Mouse (Mus musculus) megakaryocyte, embryonic 14.5 days (primary cell): ENCODE measurements at regions not wholly inside any gene's neighbourhood (a gene's known extent, or its start where the extent isn't known, plus 50 kb on each side); places are given as distances from the start of the nearest gene placed in this dataset.
"Not testable (repeated sequence)": the region's sequence is repeated elsewhere in the genome, so short reads cannot be mapped to it uniquely, and the experiment has no call there.

Source experiments
- H3K27me3 ChIP-seq: replicated peaks from 2 replicates; pipeline ENCODE3; 2012; ENCODE audit warnings: inconsistent platforms
- H3K36me3 ChIP-seq: replicated peaks from 2 replicates; pipeline ENCODE3; 2012; ENCODE audit warnings: low read length, inconsistent platforms, mixed read lengths
- H3K4me1 ChIP-seq: 2 replicates; pipeline ENCODE4 v1.6.1; 2012; ENCODE audit warnings: inconsistent platforms
- H3K4me3 ChIP-seq: replicated peaks from 2 replicates; pipeline ENCODE3; 2012; ENCODE audit warnings: moderate library complexity, mild to moderate bottlenecking, inconsistent platforms
- H3K9me3 ChIP-seq: 2 replicates; pipeline ENCODE4 v1.6.1; 2012; ENCODE audit warnings: inconsistent platforms
- FLI1 ChIP-seq: IDR thresholded peaks from 2 replicates; pipeline ENCODE4 v1.6.1; 2012; ENCODE audit warnings: low read length, inconsistent platforms, mixed read lengths
- GATA1 ChIP-seq: IDR thresholded peaks from 3 replicates; pipeline ENCODE4 v1.6.1; 2012; ENCODE audit warnings: mixed read lengths, low read length, inconsistent platforms, borderline replicate concordance

DNA sequence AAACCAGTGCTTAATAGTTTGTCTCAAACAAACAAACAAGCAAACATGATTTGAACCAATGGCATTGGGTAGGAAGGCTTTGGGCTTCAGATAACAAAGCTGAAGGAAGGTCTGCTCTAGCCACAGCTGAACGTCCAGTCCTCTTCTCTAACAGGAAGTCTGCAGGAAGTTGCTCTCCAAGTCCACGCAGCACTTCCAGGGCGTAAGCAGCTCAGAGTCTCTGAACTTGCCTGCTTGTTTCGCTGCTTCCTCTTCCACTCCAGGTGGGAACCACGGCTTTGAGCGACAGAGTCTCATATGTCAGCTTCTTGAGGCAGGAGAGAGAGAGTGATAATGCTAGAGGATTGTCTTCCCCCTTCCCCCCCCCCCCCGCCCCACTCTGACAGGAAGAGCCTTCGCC, 123.6 kb downstream of the Tnfrsf21 start:
- Histone ChIP-seq H3K4me1 (peaks cover 11% of the 10 kb centered on the region), H3K36me3 (no peaks in the 10 kb centered on the region), H3K9me3 (peaks cover 3% of the 10 kb centered on the region; the same call in 1 of the 2 replicates), H3K27me3 (peaks cover 2% of the 10 kb centered on the region), H3K4me3 (peak overlapping the region; percentile 77)
- TF ChIP-seq GATA1 (no peak), FLI1 (no peak)

DNA sequence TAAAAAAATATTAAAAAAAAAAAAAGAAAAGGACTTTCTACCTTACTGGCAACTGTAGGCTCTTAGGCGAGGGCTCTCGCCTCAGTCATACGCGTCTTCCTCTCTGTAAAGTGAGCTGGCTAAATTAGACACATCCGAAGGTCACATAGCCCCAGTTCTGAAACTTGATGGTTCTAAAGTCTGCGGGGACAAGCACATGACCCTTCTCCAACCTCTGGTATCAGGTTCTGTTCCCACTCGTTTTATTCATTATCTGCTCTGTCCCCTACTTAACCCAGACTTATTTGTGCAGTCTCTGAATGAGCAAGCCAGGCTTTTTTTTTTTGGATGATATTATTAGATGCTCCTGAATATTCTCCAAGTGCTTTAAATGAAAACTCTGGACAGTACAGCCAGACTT, 125.4 kb downstream of the Tnfrsf21 start:
- H3K27me3 ChIP-seq: no peaks in the 10 kb centered on the region
- H3K4me3 ChIP-seq: no peak overlapping the region
- peaks cover 11% of the 10 kb centered on the region for H3K4me1 ChIP-seq
- peaks cover 3% of the 10 kb centered on the region; the same call in 1 of the 2 replicates for H3K9me3 ChIP-seq
- no peaks in the 10 kb centered on the region for H3K36me3 ChIP-seq
- TF ChIP-seq FLI1 (no peak), GATA1 (no peak)

DNA sequence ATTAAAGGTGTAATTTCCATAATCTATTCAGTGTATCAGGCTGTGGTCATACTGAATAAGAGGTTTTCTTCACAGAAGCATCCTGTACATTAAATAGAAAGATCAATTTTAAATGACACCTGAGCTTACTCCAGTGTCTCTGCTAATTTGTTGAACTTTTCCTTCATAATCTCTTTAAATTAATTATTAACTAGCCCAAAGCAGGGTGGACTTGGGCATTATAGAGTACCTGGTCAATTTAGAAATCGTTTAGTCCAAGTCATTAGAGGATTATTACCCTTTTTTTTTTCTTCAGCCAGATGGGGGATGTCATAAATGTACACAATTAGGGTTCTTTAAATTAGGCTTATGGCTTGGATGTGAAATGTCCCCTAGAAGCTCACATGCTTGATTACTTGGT, 124.4 kb upstream of the Adgrf1 start:
- no peaks in the 10 kb centered on the region for H3K27me3 ChIP-seq
- TF ChIP-seq GATA1 (no peak), FLI1 (no peak)
- H3K4me1 ChIP-seq: no peaks in the 10 kb centered on the region
- peaks cover 3% of the 10 kb centered on the region; the same call in 1 of the 2 replicates for H3K9me3 ChIP-seq
- H3K36me3 ChIP-seq: no peaks in the 10 kb centered on the region
- H3K4me3 ChIP-seq: no peak overlapping the region

DNA sequence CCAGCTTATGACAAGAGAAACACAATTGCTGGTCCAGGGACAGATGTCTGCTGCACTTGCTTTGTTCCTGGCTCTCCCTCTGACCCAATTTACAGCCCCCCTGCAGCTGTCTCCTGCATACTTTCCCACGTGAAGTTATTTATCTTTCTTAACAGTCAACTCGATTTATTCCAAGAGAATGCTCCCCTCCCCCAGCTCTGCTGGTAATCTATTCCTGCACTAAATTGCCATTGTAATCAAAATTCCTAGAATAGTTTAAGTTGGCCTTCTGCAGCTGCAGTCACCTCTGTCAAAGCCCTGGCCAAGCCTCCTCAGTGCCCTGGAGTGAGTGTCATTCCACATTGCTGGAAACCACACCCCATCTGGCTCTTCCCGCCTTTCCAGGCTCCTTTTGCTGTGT, 122.2 kb upstream of the Adgrf1 start:
- H3K27me3 ChIP-seq: no peaks in the 10 kb centered on the region
- no peaks in the 10 kb centered on the region for H3K4me1 ChIP-seq
- H3K36me3 ChIP-seq: no peaks in the 10 kb centered on the region
- H3K9me3 ChIP-seq: peaks cover 3% of the 10 kb centered on the region; the same call in 1 of the 2 replicates
- no peak for TF ChIP-seq FLI1
- TF ChIP-seq GATA1: no peak
- H3K4me3 ChIP-seq: no peak overlapping the region

DNA sequence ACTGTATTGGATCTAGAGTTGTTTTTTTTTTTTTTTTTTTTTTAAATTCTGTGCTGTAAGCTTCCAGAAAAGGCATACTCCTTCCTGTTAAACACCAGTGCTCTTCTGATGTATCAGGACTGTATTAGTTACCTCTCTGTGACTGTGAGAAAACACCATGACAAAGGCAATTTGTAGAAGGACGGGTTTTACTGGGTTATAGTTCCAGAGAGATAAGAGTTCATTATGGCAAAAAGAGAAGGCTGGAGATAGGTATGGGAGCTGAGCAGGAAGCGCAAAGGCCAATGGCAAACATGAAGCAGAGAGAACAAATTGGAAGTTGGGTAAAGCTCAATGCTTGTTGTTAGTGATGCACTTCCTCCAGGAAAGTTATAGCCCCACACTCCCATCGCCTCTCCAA, 117.5 kb upstream of the Adgrf1 start:
- H3K4me3 ChIP-seq: no peak overlapping the region
- no peaks in the 10 kb centered on the region for H3K36me3 ChIP-seq
- no peaks in the 10 kb centered on the region for H3K4me1 ChIP-seq
- no peaks in the 10 kb centered on the region for H3K9me3 ChIP-seq
- no peak for TF ChIP-seq FLI1
- no peak for TF ChIP-seq GATA1
- H3K27me3 ChIP-seq: no peaks in the 10 kb centered on the region

DNA sequence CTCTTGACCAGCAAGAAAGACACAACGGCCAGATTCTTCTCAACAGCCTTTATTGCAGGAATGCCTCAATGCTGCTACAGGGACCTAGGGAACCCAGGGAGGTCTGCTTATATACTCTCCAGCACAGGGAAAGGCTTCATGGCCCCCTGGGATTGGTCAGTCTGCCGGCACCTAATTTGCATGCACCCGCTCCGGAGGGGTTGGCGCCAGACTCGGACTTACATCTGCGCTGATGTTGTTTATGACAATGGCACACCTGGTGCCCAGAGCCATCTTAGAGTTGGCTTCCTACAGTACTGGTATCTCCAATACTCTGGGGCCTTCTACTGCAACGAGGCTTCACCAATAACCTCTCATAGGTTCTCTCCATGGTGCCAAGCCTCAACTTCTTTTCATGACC, 114.9 kb upstream of the Adgrf1 start:
- not testable (repeated sequence) for H3K9me3 ChIP-seq, H3K4me3 ChIP-seq, H3K27me3 ChIP-seq, H3K4me1 ChIP-seq, H3K36me3 ChIP-seq

DNA sequence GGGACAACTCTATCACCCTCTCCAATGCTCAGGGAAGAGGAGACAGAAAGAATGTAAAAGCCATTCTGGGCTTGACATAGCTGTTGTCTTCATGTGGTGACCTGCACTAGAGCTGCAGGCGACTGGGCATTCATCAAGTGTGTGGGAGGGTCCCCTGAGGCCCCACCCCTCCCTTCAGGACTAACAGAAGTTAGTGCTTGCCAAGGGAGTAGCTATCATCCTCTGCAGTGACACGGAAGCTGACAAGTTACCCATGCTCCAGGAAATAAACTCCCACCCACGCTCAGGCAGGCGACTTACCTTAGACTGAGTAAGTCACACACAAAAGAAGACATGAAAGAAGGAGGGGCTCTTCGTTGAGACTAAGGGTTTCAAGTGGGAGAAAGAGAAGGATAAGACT, 114.0 kb upstream of the Adgrf1 start:
- no peaks in the 10 kb centered on the region for H3K27me3 ChIP-seq
- no peak for TF ChIP-seq GATA1
- TF ChIP-seq FLI1: no peak
- peaks cover 5% of the 10 kb centered on the region; the same call in 1 of the 2 replicates for H3K4me1 ChIP-seq
- no peaks in the 10 kb centered on the region for H3K9me3 ChIP-seq
- H3K4me3 ChIP-seq: no peak overlapping the region
- H3K36me3 ChIP-seq: no peaks in the 10 kb centered on the region

DNA sequence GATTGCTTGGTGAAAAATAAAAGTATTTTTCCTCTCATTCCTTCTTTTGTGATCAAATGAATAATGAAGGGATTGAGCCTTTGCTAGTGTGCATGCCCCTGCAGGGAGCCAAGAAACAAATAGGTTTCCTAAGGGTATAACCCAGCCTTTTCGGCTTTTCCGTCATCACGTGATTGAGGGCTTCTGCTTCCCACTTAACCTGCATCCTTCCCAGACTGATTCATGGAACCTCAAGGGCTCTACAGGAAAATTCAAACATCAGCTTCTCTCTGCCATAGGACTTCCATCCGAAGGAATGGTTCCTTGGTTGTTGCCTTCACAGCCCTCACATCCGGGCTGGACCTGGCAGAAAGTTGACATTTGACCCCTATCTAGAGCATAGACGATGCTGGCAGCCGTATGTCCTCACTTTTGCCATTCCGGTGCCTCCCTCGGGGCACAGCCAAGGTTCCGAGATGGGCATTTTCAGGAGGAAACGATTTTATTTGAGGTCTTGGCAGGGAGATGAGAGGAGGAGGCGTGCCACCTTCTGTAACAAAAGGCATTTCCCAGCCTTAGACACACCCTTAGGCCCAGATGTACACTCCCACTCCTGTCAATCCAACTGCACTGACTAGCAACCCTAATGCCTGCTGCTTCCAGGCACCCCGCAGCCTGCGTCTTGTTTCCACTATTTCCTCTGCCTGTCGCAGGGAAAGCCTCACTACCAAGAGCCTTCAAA, 112.2 kb upstream of the Adgrf1 start:
- Histone ChIP-seq H3K4me1 (peaks cover 5% of the 10 kb centered on the region; the same call in 1 of the 2 replicates), H3K4me3 (peak overlapping the region; percentile 46), H3K36me3 (no peaks in the 10 kb centered on the region), H3K9me3 (no peaks in the 10 kb centered on the region), H3K27me3 (no peaks in the 10 kb centered on the region)
- no peak for TF ChIP-seq GATA1
- TF ChIP-seq FLI1: no peak

DNA sequence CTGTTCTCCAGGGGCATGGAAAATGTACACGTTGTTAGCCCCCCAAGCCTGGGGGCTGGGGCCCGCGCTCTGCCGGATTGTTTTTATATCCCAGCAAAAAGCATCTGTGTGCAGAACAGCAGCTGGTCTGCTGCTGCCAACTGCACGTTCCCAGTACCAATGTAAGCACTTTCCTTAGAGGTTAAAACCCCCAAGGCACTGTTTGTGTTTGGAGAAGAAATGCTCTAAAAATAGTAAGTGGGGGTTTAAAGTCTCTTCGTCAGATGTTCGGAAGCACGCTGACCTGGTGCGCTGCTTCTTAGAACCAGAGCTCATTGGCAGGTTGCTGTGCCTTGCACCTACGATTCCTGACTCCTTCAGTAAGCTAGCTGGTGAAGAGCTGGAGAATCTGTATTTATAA, 111.4 kb upstream of the Adgrf1 start:
- TF ChIP-seq FLI1 (no peak), GATA1 (no peak)
- Histone ChIP-seq H3K4me1 (peaks cover 5% of the 10 kb centered on the region; the same call in 1 of the 2 replicates), H3K4me3 (no peak overlapping the region), H3K27me3 (no peaks in the 10 kb centered on the region), H3K36me3 (no peaks in the 10 kb centered on the region), H3K9me3 (0 out of 2 replicates have a peak, but pooled peaks cover 2% of the 10 kb centered on the region)

DNA sequence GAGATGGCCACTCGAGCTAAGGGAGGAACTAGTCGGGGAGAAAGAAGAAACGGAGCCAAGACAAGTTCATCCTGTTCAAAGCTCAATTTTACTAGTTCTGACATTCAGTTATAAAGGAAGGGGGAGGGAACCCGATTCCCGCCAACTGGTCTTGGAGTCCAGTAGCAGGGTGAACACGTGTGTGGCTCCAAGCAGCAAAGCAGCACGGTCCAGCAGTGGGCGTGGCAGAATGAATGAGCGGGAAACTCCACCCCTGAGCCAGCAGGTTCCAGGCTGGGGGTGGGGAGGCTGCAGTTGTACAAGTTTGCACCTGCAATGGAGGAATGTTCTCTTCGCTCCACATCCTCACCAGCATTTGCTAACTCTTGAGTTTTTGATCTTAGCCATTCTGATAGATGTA, 108.8 kb upstream of the Adgrf1 start:
- not testable (repeated sequence) for H3K4me1 ChIP-seq, H3K36me3 ChIP-seq, H3K27me3 ChIP-seq, H3K4me3 ChIP-seq, H3K9me3 ChIP-seq

DNA sequence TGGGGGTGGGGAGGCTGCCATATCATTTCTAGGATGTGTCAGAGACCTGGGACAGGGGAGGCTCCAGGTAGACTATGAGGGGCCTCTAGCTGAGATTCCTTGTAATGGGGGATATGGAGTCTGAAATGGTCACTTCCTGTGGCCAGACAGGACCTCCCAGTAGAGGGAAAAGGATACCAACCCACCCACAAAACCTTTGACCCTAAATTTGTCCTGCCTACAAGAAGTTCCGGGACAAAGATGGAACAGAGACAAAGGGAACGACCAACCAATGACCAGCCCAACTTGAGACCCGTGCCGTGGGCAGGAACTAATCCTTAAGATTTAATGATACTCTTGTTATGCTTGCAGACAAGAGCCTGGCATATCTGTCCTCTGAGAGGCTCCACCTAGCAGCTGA, 107.0 kb upstream of the Adgrf1 start:
- Histone ChIP-seq H3K36me3 (no peaks in the 10 kb centered on the region), H3K4me1 (peaks cover 2% of the 10 kb centered on the region; the same call in 1 of the 2 replicates), H3K27me3 (no peaks in the 10 kb centered on the region), H3K4me3 (no peak overlapping the region), H3K9me3 (0 out of 2 replicates have a peak, but pooled peaks cover 2% of the 10 kb centered on the region)
- TF ChIP-seq FLI1 (no peak), GATA1 (no peak)
